Mouse (Mus musculus): Measurements from ENCODE around the gene Cxcr1. TPM values are rescaled to one million over a fixed set of nuclear protein-coding genes. Genes with fewer than 3 reads are reported as not detected.

Cxcr1 gene
- not detected in 4 replicates for total RNA-seq (2023)

GRCm38 (mm10) chr1:74194445-74194844 is at the start of gene Cxcr1:
TSS of gene Cxcr1 (minus strand) at chr1:74194631.

GRCm38 (mm10) chr1:74235938-74236589 is 41.6 kb upstream of the Cxcr1 start, which contains the start of gene Arpc2:
TSS of gene Arpc2 (plus strand) at chr1:74236084.

GRCm38 (mm10) chr1:74153461-74154184 is 40.8 kb downstream of the Cxcr1 start, which contains the start of gene Cxcr2:
TSS of gene Cxcr2 (plus strand) at chr1:74153989.

Other genes starting within 250 kb of the Cxcr1 start
- gene Tns1, start 70.2 kb downstream of the Cxcr1 start, total RNA-seq (2023), result 2.5 to 7.8 TPM (median 4.2 TPM) in 4 replicates
- gene Rufy4, start 69.1 kb downstream of the Cxcr1 start, total RNA-seq (2023), result not detected in 4 replicates
- gene Cxcr2, start 40.6 kb downstream of the Cxcr1 start, total RNA-seq (2023), result 0.26 to 0.43 TPM (median 0.30 TPM) in 3 of 4 replicates, not detected in the other
- gene Arpc2, start 41.5 kb upstream of the Cxcr1 start, total RNA-seq (2023), result 386 to 409 TPM (median 404 TPM) in 4 replicates
- gene Gpbar1, start 83.9 kb upstream of the Cxcr1 start, total RNA-seq (2023), result 0.94 to 2.0 TPM (median 1.3 TPM) in 4 replicates
- 105 to 116 TPM (median 114 TPM) in 4 replicates for gene Aamp, start 90.1 kb upstream of the Cxcr1 start, total RNA-seq (2023)
- gene Pnkd, start 90.3 kb upstream of the Cxcr1 start, total RNA-seq (2023), result 15.5 to 22.6 TPM (median 17.5 TPM) in 4 replicates
- gene Tmbim1, start 111.0 kb upstream of the Cxcr1 start, total RNA-seq (2023), result 2.3 to 5.0 TPM (median 3.9 TPM) in 4 replicates
- not detected in 4 replicates for gene Catip, start 167.5 kb upstream of the Cxcr1 start, total RNA-seq (2023)
- gene Slc11a1, start 180.6 kb upstream of the Cxcr1 start, total RNA-seq (2023), result 2.9 to 8.0 TPM (median 4.2 TPM) in 4 replicates
- 106 to 122 TPM (median 113 TPM) in 4 replicates for gene Ctdsp1, start 196.9 kb upstream of the Cxcr1 start, total RNA-seq (2023)
- gene Vil1, start 214.7 kb upstream of the Cxcr1 start, total RNA-seq (2023), result 0.22 TPM in 1 of 4 replicates, not detected in the others